Mouse (Mus musculus) lung, postnatal 0 days (tissue): ENCODE results near the gene Lrig3.

Source experiments
- CTCF ChIP-seq: IDR thresholded peaks from 2 replicates; pipeline ENCODE4 v1.5.1; 2016; ENCODE audit warnings: antibody characterized with exemption, mild to moderate bottlenecking
- EP300 ChIP-seq: IDR thresholded peaks from 2 replicates; pipeline ENCODE4 v1.6.1; 2016; ENCODE audit warnings: antibody characterized with exemption, mild to moderate bottlenecking, control low read depth

DNA sequence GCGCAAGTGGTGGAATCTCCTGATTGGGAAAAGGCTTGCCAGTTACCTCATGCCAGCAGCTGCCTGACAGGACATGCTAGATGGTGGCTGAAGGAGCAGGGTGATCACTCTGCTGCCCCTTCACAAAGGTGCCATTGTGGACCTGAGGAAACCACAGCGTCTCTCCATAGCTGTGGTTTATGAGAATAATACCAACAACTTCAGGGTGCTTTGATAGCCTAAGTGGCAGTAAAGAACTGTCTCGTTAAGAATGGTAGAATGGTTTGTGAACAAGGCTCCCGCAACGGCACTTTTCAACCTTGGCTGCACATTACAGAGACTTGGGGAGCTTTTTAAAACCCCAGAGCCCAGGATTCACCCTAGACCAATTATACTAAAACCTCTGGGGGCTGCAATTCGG lies 29.7 kb downstream of the Lrig3 start:
- TF ChIP-seq CTCF (no peak), EP300 (no peak)
